Mouse (Mus musculus) intestine, embryonic 14.5 days (tissue): ENCODE measurements around the gene Zc3h12a. TPM values are rescaled to one million over a fixed set of nuclear protein-coding genes. Genes with fewer than 3 reads are reported as not detected.

Source experiments
- ATAC-seq: fragments of 200-750 bp; cut with Nextera tagmentation; replicated peaks from 2 replicates; pipeline ENCODE4 v1.8.0; 2017; ENCODE audit warnings: low read depth, moderate number of reproducible peaks, moderate TSS enrichment, moderate library complexity; ENCODE audit not compliant: low FRiP score, low TSS enrichment
- DNase-seq: peaks from one replicate; pipeline ENCODE4 v3.0.0-alpha.2; 2018; ENCODE audit warnings: low spot score
- H3K27ac ChIP-seq: fragments of 300-500 bp; sonication (generic); 2 replicates; pipeline ENCODE4 v1.5.1; 2014; ENCODE audit warnings: low read depth, mild to moderate bottlenecking, control low read depth
- H3K27me3 ChIP-seq: fragments of 300-500 bp; sonication (generic); replicated peaks from 2 replicates; pipeline ENCODE4 v1.6.1; 2014; ENCODE audit warnings: low read length, control low read depth; ENCODE audit not compliant: control insufficient read depth, insufficient read depth
- H3K36me3 ChIP-seq: fragments of 300-500 bp; sonication (generic); 2 replicates; pipeline ENCODE4 v1.6.1; 2014; ENCODE audit warnings: low read length, control low read depth; ENCODE audit not compliant: control insufficient read depth, insufficient read depth
- H3K4me1 ChIP-seq: fragments of 300-500 bp; sonication (generic); replicated peaks from 2 replicates; pipeline ENCODE4 v1.6.1; 2014; ENCODE audit warnings: low read length, control low read depth, mixed read lengths; ENCODE audit not compliant: control insufficient read depth, insufficient read depth
- H3K4me2 ChIP-seq: fragments of 300-500 bp; sonication (generic); 2 replicates; pipeline ENCODE4 v1.6.1; 2014; ENCODE audit warnings: low read length
- H3K4me3 ChIP-seq: fragments of 300-500 bp; sonication (generic); 2 replicates; pipeline ENCODE4 v1.5.1; 2014; ENCODE audit warnings: low read depth, low read length, control low read depth, mixed read lengths
- H3K9ac ChIP-seq: fragments of 300-500 bp; sonication (generic); 2 replicates; pipeline ENCODE4 v1.6.1; 2014; ENCODE audit warnings: mild to moderate bottlenecking, low read length
- H3K9me3 ChIP-seq: fragments of 300-500 bp; sonication (generic); 2 replicates; pipeline ENCODE4 v1.6.1; 2016; ENCODE audit warnings: low read length, control low read depth; ENCODE audit not compliant: control insufficient read depth
- WGBS: fragments of 180-500 bp; shearing (Covaris S2); extraction: QIAGEN DNeasy Blood & Tissue Kit; methylation state at CpG from one replicate; pipeline ENCODE4 v1.1.7; 2014; 5-methylcytosine and 5-hydroxymethylcytosine counted together
- polyA plus RNA-seq: library from polyadenylated mRNA; unstranded; fragments of >200 nt; fragmentation: Nextera tagmentation; extraction: Ambion mirVana; gene quantifications from 2 replicates; pipeline ENCODE4 v1.2.1, GENCODE M21; 2014

The Zc3h12a gene
- polyA plus RNA-seq: 0.81 and 1.2 TPM in 2 replicates

- H3K9me3 ChIP-seq: no peaks in the 10 kb centered on the region
- ATAC-seq (peak; percentile 85), DNase-seq (peak; percentile 96)
- H3K36me3 ChIP-seq: no peaks in the 10 kb centered on the region
- H3K4me3 ChIP-seq: peak within 1 kb of the TSS; percentile 60
- H3K27ac ChIP-seq: no peak within 1 kb of the TSS
- peaks cover 13% of the 10 kb centered on the region; the same call in 1 of the 2 replicates for H3K4me1 ChIP-seq
- H3K27me3 ChIP-seq: 0 out of 2 replicates have a peak, but pooled peaks cover 6% of the 10 kb centered on the region
- peak within 1 kb of the TSS; percentile 93 for H3K4me2 ChIP-seq
- H3K9ac ChIP-seq: peak within 1 kb of the TSS; percentile 40
- 2% methylated on average over 59 of the region's 62 CpGs for WGBS
Measured at GRCm38 (mm10) chr4:125127305-125128084, at the start of gene Zc3h12a. Gene Zc3h12a (minus strand): TSS chr4:125127840.

GRCm38 (mm10) chr4:125176639-125177165 lies 49.1 kb upstream of the Zc3h12a start:
- no peak for ATAC-seq
- Histone ChIP-seq H3K27ac (no peak overlapping the region), H3K4me3 (no peak overlapping the region), H3K9me3 (no peaks in the 10 kb centered on the region), H3K4me2 (no peak overlapping the region), H3K27me3 (no peaks in the 10 kb centered on the region), H3K9ac (no peak overlapping the region), H3K4me1 (0 out of 2 replicates have a peak, but pooled peaks cover 2% of the 10 kb centered on the region), H3K36me3 (no peaks in the 10 kb centered on the region)
- DNase-seq: no peak
- 27% methylated on average over 13 of the region's 13 CpGs for WGBS

GRCm38 (mm10) chr4:125176190-125176589 lies 48.5 kb upstream of the Zc3h12a start:
- Histone ChIP-seq H3K36me3 (no peaks in the 10 kb centered on the region), H3K9ac (no peak overlapping the region), H3K9me3 (no peaks in the 10 kb centered on the region), H3K4me1 (0 out of 2 replicates have a peak, but pooled peaks cover 2% of the 10 kb centered on the region), H3K4me3 (no peak overlapping the region), H3K4me2 (no peak overlapping the region), H3K27ac (no peak overlapping the region), H3K27me3 (no peaks in the 10 kb centered on the region)
- WGBS: 77% methylated on average over 5 of the region's 5 CpGs
- no peak for DNase-seq
- no peak for ATAC-seq

- Histone ChIP-seq H3K4me1 (0 out of 2 replicates have a peak, but pooled peaks cover 2% of the 10 kb centered on the region), H3K4me3 (no peak overlapping the region), H3K27ac (no peak overlapping the region), H3K36me3 (no peaks in the 10 kb centered on the region), H3K4me2 (no peak overlapping the region), H3K9ac (no peak overlapping the region), H3K27me3 (no peaks in the 10 kb centered on the region), H3K9me3 (no peaks in the 10 kb centered on the region)
- no peak for ATAC-seq
- WGBS: 61% methylated on average over 2 of the region's 2 CpGs
- DNase-seq: no peak
Measured at GRCm38 (mm10) chr4:125175591-125175990, 48.0 kb upstream of the Zc3h12a start.

- DNase-seq: no peak
Measured at GRCm38 (mm10) chr4:125174516-125175185, 47.0 kb upstream of the Zc3h12a start.

GRCm38 (mm10) chr4:125173150-125173549 lies 45.5 kb upstream of the Zc3h12a start:
- H3K9ac ChIP-seq: no peak overlapping the region
- H3K4me3 ChIP-seq: no peak overlapping the region
- ATAC-seq (no peak), DNase-seq (no peak)
- 0 out of 2 replicates have a peak, but pooled peaks cover 2% of the 10 kb centered on the region for H3K4me1 ChIP-seq
- WGBS: 71% methylated on average over 5 of the region's 5 CpGs
- no peak overlapping the region for H3K4me2 ChIP-seq
- no peaks in the 10 kb centered on the region for H3K36me3 ChIP-seq
- H3K27me3 ChIP-seq: no peaks in the 10 kb centered on the region
- H3K27ac ChIP-seq: no peak overlapping the region
- no peaks in the 10 kb centered on the region for H3K9me3 ChIP-seq

More at GRCm38 (mm10) chr4:125174516-125175185, 47.0 kb upstream of the Zc3h12a start:
- WGBS: 50% methylated on average over 5 of the region's 5 CpGs
- Histone ChIP-seq H3K27ac (no peak overlapping the region), H3K36me3 (no peaks in the 10 kb centered on the region), H3K27me3 (no peaks in the 10 kb centered on the region), H3K4me3 (no peak overlapping the region), H3K4me2 (no peak overlapping the region), H3K4me1 (0 out of 2 replicates have a peak, but pooled peaks cover 2% of the 10 kb centered on the region), H3K9me3 (no peaks in the 10 kb centered on the region), H3K9ac (no peak overlapping the region)
- ATAC-seq: no peak

GRCm38 (mm10) chr4:125172736-125173135 lies 45.1 kb upstream of the Zc3h12a start:
- Histone ChIP-seq H3K36me3 (no peaks in the 10 kb centered on the region), H3K4me2 (no peak overlapping the region), H3K4me1 (0 out of 2 replicates have a peak, but pooled peaks cover 2% of the 10 kb centered on the region), H3K9ac (no peak overlapping the region), H3K27me3 (no peaks in the 10 kb centered on the region), H3K4me3 (no peak overlapping the region), H3K9me3 (no peaks in the 10 kb centered on the region), H3K27ac (no peak overlapping the region)
- ATAC-seq (no peak), DNase-seq (no peak)
- 89% methylated on average over 13 of the region's 13 CpGs for WGBS

GRCm38 (mm10) chr4:125167723-125168122 lies 40.1 kb upstream of the Zc3h12a start:
- ATAC-seq (no peak), DNase-seq (no peak)
- H3K9ac ChIP-seq: no peak overlapping the region
- no peaks in the 10 kb centered on the region for H3K36me3 ChIP-seq
- no peak overlapping the region for H3K27ac ChIP-seq
- no peaks in the 10 kb centered on the region for H3K4me1 ChIP-seq
- 70% methylated on average over 1 of the region's 1 CpGs for WGBS
- no peak overlapping the region for H3K4me3 ChIP-seq
- H3K4me2 ChIP-seq: no peak overlapping the region
- no peaks in the 10 kb centered on the region for H3K9me3 ChIP-seq
- H3K27me3 ChIP-seq: no peaks in the 10 kb centered on the region
